Mouse (Mus musculus) hindbrain, postnatal 0 days (tissue): ENCODE measurements around the gene Rhbdl1. TPM values are rescaled to one million over a fixed set of nuclear protein-coding genes. Genes with fewer than 3 reads are reported as not detected.
A peak's percentile ranks its signal among the peaks of the same experiment; 100 is the strongest.

Experiments
- ATAC-seq: fragments of 200-750 bp; cut with Nextera tagmentation; 2 replicates; pipeline ENCODE4 v1.8.0; 2017; ENCODE audit warnings: mild to moderate bottlenecking, moderate TSS enrichment, moderate library complexity
- DNase-seq: peaks from one replicate; pipeline ENCODE4 v3.0.0-alpha.2; 2015; ENCODE audit warnings: low spot score
- H3K27ac ChIP-seq: fragments of 300-500 bp; sonication (generic); 2 replicates; pipeline ENCODE4 v1.5.1; 2014; ENCODE audit warnings: mild to moderate bottlenecking
- H3K27me3 ChIP-seq: fragments of 300-500 bp; sonication (generic); 2 replicates; pipeline ENCODE4 v1.6.1; 2014; ENCODE audit warnings: low read length, mixed read lengths; ENCODE audit not compliant: insufficient read depth
- H3K36me3 ChIP-seq: fragments of 300-500 bp; sonication (generic); 2 replicates; pipeline ENCODE4 v1.6.1; 2014; ENCODE audit warnings: low read length, mixed read lengths; ENCODE audit not compliant: insufficient read depth
- H3K4me1 ChIP-seq: fragments of 300-500 bp; sonication (generic); 2 replicates; pipeline ENCODE4 v1.6.1; 2014; ENCODE audit warnings: antibody characterized with exemption, low read length, mixed read lengths; ENCODE audit not compliant: insufficient read depth
- H3K4me2 ChIP-seq: fragments of 300-500 bp; sonication (generic); 2 replicates; pipeline ENCODE4 v1.6.1; 2014; ENCODE audit warnings: low read depth, mild to moderate bottlenecking, low read length, moderate library complexity, mixed read lengths
- H3K4me3 ChIP-seq: fragments of 300-500 bp; sonication (generic); 2 replicates; pipeline ENCODE4 v1.5.1; 2014; ENCODE audit warnings: low read length
- H3K9ac ChIP-seq: fragments of 300-500 bp; sonication (generic); replicated peaks from 2 replicates; pipeline ENCODE4 v1.6.1; 2014; ENCODE audit warnings: mild to moderate bottlenecking, low read length, moderate library complexity, mixed read lengths
- H3K9me3 ChIP-seq: fragments of 300-500 bp; sonication (generic); 2 replicates; pipeline ENCODE4 v1.6.1; 2016; ENCODE audit warnings: low read length, mixed read lengths
- CTCF ChIP-seq: IDR thresholded peaks from 2 replicates; pipeline ENCODE4 v1.5.1; 2016; ENCODE audit warnings: antibody characterized with exemption, control low read depth, low read depth
- WGBS: fragments of 180-500 bp; shearing (Covaris S2); extraction: QIAGEN DNeasy Blood & Tissue Kit; methylation state at CpG from one replicate; pipeline ENCODE4 v1.1.7; 2014; 5-methylcytosine and 5-hydroxymethylcytosine counted together
- microRNA-seq, 2 experiments: library from miRNA; unstranded; fragments of <30 nt; microRNA quantifications; one replicate each; pipeline ENCODE4; 2016
- polyA plus RNA-seq: library from polyadenylated mRNA; unstranded; fragments of >200 nt; fragmentation: Nextera tagmentation; extraction: Ambion mirVana; gene quantifications from 2 replicates; pipeline ENCODE4 v1.2.1, GENCODE M21; 2015
- total RNA-seq: library from RNA; depleted of rRNA; stranded (reverse); fragments of >200 nt; gene quantifications from 2 replicates; pipeline ENCODE4 v1.2.3, GENCODE M21; 2014; rRNA removed

The Rhbdl1 gene
- total and polyA plus RNA-seq, 2 experiments from 2014 or later, result 78.6 to 135 TPM

DNA sequence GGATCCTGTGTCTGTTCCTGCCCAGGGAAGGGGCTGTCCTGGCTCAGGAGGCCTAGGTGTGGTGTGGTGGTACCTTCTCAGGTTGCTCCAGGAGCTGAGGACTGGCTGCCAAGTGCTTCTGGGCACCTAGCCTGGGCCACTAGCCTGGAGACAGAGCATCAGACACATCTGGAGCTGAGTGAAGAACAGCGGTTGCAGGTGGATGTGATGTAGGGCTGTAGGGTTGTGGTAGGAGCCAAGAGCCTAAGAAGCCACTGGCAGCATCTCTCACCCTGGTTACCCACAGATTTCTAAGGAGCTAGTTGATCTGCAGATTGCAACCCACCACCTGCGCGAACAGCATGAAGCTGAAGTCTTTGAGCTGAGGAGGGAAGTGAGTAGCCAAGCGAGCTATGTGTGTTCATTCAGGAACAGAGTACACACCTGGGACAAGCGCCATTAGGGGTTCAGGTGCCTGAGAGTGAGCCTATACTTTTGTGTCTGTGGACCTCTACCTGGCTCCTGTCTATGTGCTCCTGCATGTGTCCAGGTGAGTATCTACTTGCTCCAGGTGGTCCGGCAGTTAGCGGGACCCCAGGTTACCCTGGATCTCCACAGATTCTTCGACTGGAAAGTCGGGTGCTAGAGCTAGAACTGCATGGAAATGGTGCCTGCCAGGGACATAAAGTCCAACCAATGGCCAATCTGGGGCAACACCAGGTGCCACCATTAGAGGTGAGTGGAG is 50.2 kb downstream of the Rhbdl1 start:
- no peak overlapping the region for H3K4me2 ChIP-seq
- H3K27me3 ChIP-seq, result no peaks in the 10 kb centered on the region
- ATAC-seq (no peak), DNase-seq (no peak)
- 94% methylated on average over 9 of the region's 9 CpGs for WGBS
- H3K27ac ChIP-seq, result no peak overlapping the region
- no peaks in the 10 kb centered on the region for H3K9me3 ChIP-seq
- no peak overlapping the region for H3K4me3 ChIP-seq
- no peak for TF ChIP-seq CTCF
- H3K36me3 ChIP-seq, result peaks cover 18% of the 10 kb centered on the region
- no peak overlapping the region for H3K9ac ChIP-seq
- peaks cover 9% of the 10 kb centered on the region for H3K4me1 ChIP-seq

- no peaks in the 10 kb centered on the region for H3K27me3 ChIP-seq
- ATAC-seq, result no peak
- H3K4me1 ChIP-seq, result peaks cover 9% of the 10 kb centered on the region
- H3K4me2 ChIP-seq, result peak within 1 kb of the TSS; percentile 91
- H3K4me3 ChIP-seq, result peak within 1 kb of the TSS; percentile 71
- WGBS, result 83% methylated on average over 3 of the region's 3 CpGs
- no peak for TF ChIP-seq CTCF
- H3K9me3 ChIP-seq, result no peaks in the 10 kb centered on the region
- no peak for DNase-seq
- peak within 1 kb of the TSS; percentile 87 for H3K27ac ChIP-seq
- peak within 1 kb of the TSS; percentile 78 for H3K9ac ChIP-seq
- H3K36me3 ChIP-seq, result peaks cover 25% of the 10 kb centered on the region
Observed at GRCm38 (mm10) chr17:25786280-25786679, 50.8 kb downstream of the Rhbdl1 start, which contains the start of gene Ccdc78. TSS of gene Ccdc78 (plus strand) at chr17:25786580.

DNA sequence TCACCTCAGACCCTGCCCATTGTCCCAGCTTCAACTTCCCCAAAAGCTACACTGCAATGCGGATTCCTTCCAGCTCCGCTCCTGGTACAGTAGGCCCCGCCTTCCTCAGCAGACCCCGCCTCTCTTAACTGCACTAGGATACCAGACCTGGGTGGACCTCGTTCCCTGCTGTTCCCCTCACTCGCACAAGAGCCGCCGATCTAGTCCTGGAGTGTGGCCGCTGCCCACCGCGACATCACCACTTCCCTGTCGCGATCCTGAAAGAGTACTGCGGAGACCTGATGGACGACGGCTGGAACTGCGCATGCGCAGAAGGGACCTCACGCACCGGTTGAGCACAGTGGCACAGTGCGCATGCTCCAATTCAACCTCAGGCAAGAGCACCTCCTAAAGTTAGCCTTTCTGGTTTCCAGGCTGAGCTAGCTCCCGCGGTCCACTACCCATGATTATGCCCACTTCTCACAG is 51.8 kb downstream of the Rhbdl1 start, which contains the start of gene Haghl:
Haghl (minus strand) TSS at position 393 of the 465 bp plus-strand sequence.
- H3K27ac ChIP-seq, result peak within 1 kb of the TSS; percentile 87
- H3K9ac ChIP-seq, result peak within 1 kb of the TSS; percentile 78
- peak within 1 kb of the TSS; percentile 91 for H3K4me2 ChIP-seq
- peak; percentile 99 for DNase-seq
- under 1% methylated on average over 23 of the region's 23 CpGs for WGBS
- H3K4me1 ChIP-seq, result peaks cover 9% of the 10 kb centered on the region
- peaks cover 25% of the 10 kb centered on the region for H3K36me3 ChIP-seq
- ATAC-seq, result peak; percentile 87
- no peaks in the 10 kb centered on the region for H3K9me3 ChIP-seq
- H3K4me3 ChIP-seq, result peak within 1 kb of the TSS; percentile 71
- peak; percentile 8; the same call in 1 of the 2 replicates for TF ChIP-seq CTCF
- H3K27me3 ChIP-seq, result no peaks in the 10 kb centered on the region

Small RNAs within 50 kb of the gene (microRNA-seq; reads per million reads assigned to microRNA genes)
- gene Mir3082, result 0.71 to 1.1 reads per million in 2 experiments

Other genes with a start within 250 kb of the Rhbdl1 start
- 10.9 TPM in 1 of 2 replicates, not detected in the other for gene Gng13, start 120.1 kb downstream of the Rhbdl1 start, total RNA-seq
- 22.0 and 23.7 TPM in 2 replicates for gene Gng13, start 120.1 kb downstream of the Rhbdl1 start, polyA plus RNA-seq
- gene Chtf18, start 109.9 kb downstream of the Rhbdl1 start, total RNA-seq, result 4.9 and 7.8 TPM in 2 replicates
- 4.9 and 5.4 TPM in 2 replicates for gene Chtf18, start 109.9 kb downstream of the Rhbdl1 start, polyA plus RNA-seq
- gene Rpusd1, start 109.6 kb downstream of the Rhbdl1 start, total RNA-seq, result 10.1 and 18.7 TPM in 2 replicates
- gene Rpusd1, start 109.6 kb downstream of the Rhbdl1 start, polyA plus RNA-seq, result 27.5 and 27.9 TPM in 2 replicates
- gene Mslnl, start 101.3 kb downstream of the Rhbdl1 start, total RNA-seq, result 0.05 TPM in 1 of 2 replicates, not detected in the other
- not detected in 2 replicates for gene Mslnl, start 101.3 kb downstream of the Rhbdl1 start, polyA plus RNA-seq
- 0.50 and 1.1 TPM in 2 replicates for gene Msln, start 82.9 kb downstream of the Rhbdl1 start, total RNA-seq
- 2.0 and 2.3 TPM in 2 replicates for gene Msln, start 82.9 kb downstream of the Rhbdl1 start, polyA plus RNA-seq
- gene Narfl, start 63.5 kb downstream of the Rhbdl1 start, total RNA-seq, result 22.2 and 28.2 TPM in 2 replicates
- gene Narfl, start 63.5 kb downstream of the Rhbdl1 start, polyA plus RNA-seq, result 27.5 and 27.9 TPM in 2 replicates
- gene Haghl, start 51.6 kb downstream of the Rhbdl1 start, total RNA-seq, result 159 and 171 TPM in 2 replicates
- gene Haghl, start 51.6 kb downstream of the Rhbdl1 start, polyA plus RNA-seq, result 219 and 225 TPM in 2 replicates
- gene Ccdc78, start 50.7 kb downstream of the Rhbdl1 start, total RNA-seq, result 0.10 and 0.50 TPM in 2 replicates
- gene Ccdc78, start 50.7 kb downstream of the Rhbdl1 start, polyA plus RNA-seq, result 1.0 and 1.2 TPM in 2 replicates
- gene Fam173a, start 44.4 kb downstream of the Rhbdl1 start, total RNA-seq, result 80.6 and 101 TPM in 2 replicates
- gene Fam173a, start 44.4 kb downstream of the Rhbdl1 start, polyA plus RNA-seq, result 117 and 121 TPM in 2 replicates
- gene AC134908.4, start 41.6 kb downstream of the Rhbdl1 start, total RNA-seq, result 0.31 TPM in 1 of 2 replicates, not detected in the other
- 2.0 and 3.9 TPM in 2 replicates for gene AC134908.4, start 41.6 kb downstream of the Rhbdl1 start, polyA plus RNA-seq
- 500 and 557 TPM in 2 replicates for gene Metrn, start 40.2 kb downstream of the Rhbdl1 start, total RNA-seq
- gene Metrn, start 40.2 kb downstream of the Rhbdl1 start, polyA plus RNA-seq, result 102 and 116 TPM in 2 replicates
- gene Fbxl16, start 28.2 kb downstream of the Rhbdl1 start, total RNA-seq, result 143 and 146 TPM in 2 replicates
- 44.0 and 45.8 TPM in 2 replicates for gene Fbxl16, start 28.2 kb downstream of the Rhbdl1 start, polyA plus RNA-seq
- 31.3 and 39.7 TPM in 2 replicates for gene Wdr24, start 13.7 kb downstream of the Rhbdl1 start, total RNA-seq
- 21.0 and 22.6 TPM in 2 replicates for gene Wdr24, start 13.7 kb downstream of the Rhbdl1 start, polyA plus RNA-seq
- gene Jmjd8, start 8.4 kb downstream of the Rhbdl1 start, total RNA-seq, result 57.0 and 61.0 TPM in 2 replicates
- 38.6 and 41.3 TPM in 2 replicates for gene Jmjd8, start 8.4 kb downstream of the Rhbdl1 start, polyA plus RNA-seq
- 271 and 273 TPM in 2 replicates for gene Stub1, start 3.9 kb downstream of the Rhbdl1 start, total RNA-seq
- 369 and 370 TPM in 2 replicates for gene Stub1, start 3.9 kb downstream of the Rhbdl1 start, polyA plus RNA-seq
- gene Gm20683, start 4.5 kb upstream of the Rhbdl1 start, total RNA-seq, result 22.8 and 40.0 TPM in 2 replicates
- gene Gm20683, start 4.5 kb upstream of the Rhbdl1 start, polyA plus RNA-seq, result 12.6 and 12.9 TPM in 2 replicates
- 39.8 and 64.1 TPM in 2 replicates for gene Rhot2, start 7.6 kb upstream of the Rhbdl1 start, total RNA-seq
- gene Rhot2, start 7.6 kb upstream of the Rhbdl1 start, polyA plus RNA-seq, result 14.6 and 15.8 TPM in 2 replicates
- 54.5 and 75.5 TPM in 2 replicates for gene Wdr90, start 24.2 kb upstream of the Rhbdl1 start, total RNA-seq
- 13.2 TPM in 2 replicates for gene Wdr90, start 24.2 kb upstream of the Rhbdl1 start, polyA plus RNA-seq
- gene Mcrip2, start 31.5 kb upstream of the Rhbdl1 start, total RNA-seq, result 27.0 and 32.1 TPM in 2 replicates
- 54.3 and 54.7 TPM in 2 replicates for gene Mcrip2, start 31.5 kb upstream of the Rhbdl1 start, polyA plus RNA-seq
- 50.0 and 63.1 TPM in 2 replicates for gene Mettl26, start 37.8 kb upstream of the Rhbdl1 start, total RNA-seq
- gene Mettl26, start 37.8 kb upstream of the Rhbdl1 start, polyA plus RNA-seq, result 62.9 and 64.8 TPM in 2 replicates
- 1.2 and 1.5 TPM in 2 replicates for gene Wfikkn1, start 43.6 kb upstream of the Rhbdl1 start, total RNA-seq
- 0.33 and 0.58 TPM in 2 replicates for gene Wfikkn1, start 43.6 kb upstream of the Rhbdl1 start, polyA plus RNA-seq
- 33.2 and 39.1 TPM in 2 replicates for gene Rab40c, start 82.4 kb upstream of the Rhbdl1 start, total RNA-seq
- 34.7 and 35.3 TPM in 2 replicates for gene Rab40c, start 82.4 kb upstream of the Rhbdl1 start, polyA plus RNA-seq
- 90.6 and 99.7 TPM in 2 replicates for gene Pigq, start 107.6 kb upstream of the Rhbdl1 start, total RNA-seq
- 69.7 and 76.3 TPM in 2 replicates for gene Pigq, start 107.6 kb upstream of the Rhbdl1 start, polyA plus RNA-seq
- 0.61 and 0.68 TPM in 2 replicates for gene Nhlrc4, start 107.7 kb upstream of the Rhbdl1 start, total RNA-seq
- gene Nhlrc4, start 107.7 kb upstream of the Rhbdl1 start, polyA plus RNA-seq, result 0.30 and 0.72 TPM in 2 replicates
- gene A930017K11Rik, start 115.3 kb upstream of the Rhbdl1 start, total RNA-seq, result 5.6 and 7.2 TPM in 2 replicates
- gene A930017K11Rik, start 115.3 kb upstream of the Rhbdl1 start, polyA plus RNA-seq, result 4.4 and 5.0 TPM in 2 replicates
- 35.1 and 41.4 TPM in 2 replicates for gene Capn15, start 148.5 kb upstream of the Rhbdl1 start, total RNA-seq
- gene Capn15, start 148.5 kb upstream of the Rhbdl1 start, polyA plus RNA-seq, result 19.0 and 20.1 TPM in 2 replicates
- gene Rab11fip3, start 232.3 kb upstream of the Rhbdl1 start, total RNA-seq, result 34.7 and 41.9 TPM in 2 replicates
- gene Rab11fip3, start 232.3 kb upstream of the Rhbdl1 start, polyA plus RNA-seq, result 16.6 and 17.9 TPM in 2 replicates